Mouse (Mus musculus) embryonic facial prominence, embryonic 12.5 days (tissue): Measurements from ENCODE around the gene Tial1. TPM values are rescaled to one million over a fixed set of nuclear protein-coding genes. Genes with fewer than 3 reads are reported as not detected.

Experiments used
- ATAC-seq: fragments of 200-750 bp; cut with Nextera tagmentation; 2 replicates; pipeline ENCODE4 v1.8.0; 2017; ENCODE audit not compliant: insufficient number of reproducible peaks, insufficient read depth, low FRiP score, low TSS enrichment
- H3K27ac ChIP-seq: fragments of 300-500 bp; sonication (generic); 2 replicates; pipeline ENCODE4 v1.5.1; 2016; ENCODE audit warnings: mild to moderate bottlenecking
- H3K27me3 ChIP-seq: fragments of 300-500 bp; sonication (generic); 2 replicates; pipeline ENCODE4 v1.6.1; 2016; ENCODE audit warnings: mild to moderate bottlenecking, moderate library complexity
- H3K36me3 ChIP-seq: fragments of 300-500 bp; sonication (generic); 2 replicates; pipeline ENCODE4 v1.6.1; 2016; ENCODE audit warnings: mild to moderate bottlenecking
- H3K4me1 ChIP-seq: fragments of 300-500 bp; sonication (generic); 2 replicates; pipeline ENCODE4 v1.6.1; 2016
- H3K4me2 ChIP-seq: fragments of 300-500 bp; sonication (generic); replicated peaks from 2 replicates; pipeline ENCODE4 v1.6.1; 2016; ENCODE audit warnings: mild to moderate bottlenecking, moderate library complexity
- H3K4me3 ChIP-seq: fragments of 300-500 bp; sonication (generic); 2 replicates; pipeline ENCODE4 v1.5.1; 2016; ENCODE audit warnings: mild to moderate bottlenecking
- H3K9ac ChIP-seq: fragments of 300-500 bp; sonication (generic); 2 replicates; pipeline ENCODE4 v1.6.1; 2016; ENCODE audit warnings: mild to moderate bottlenecking, moderate library complexity
- H3K9me3 ChIP-seq: fragments of 300-500 bp; sonication (generic); 2 replicates; pipeline ENCODE4 v1.6.1; 2016; ENCODE audit warnings: mild to moderate bottlenecking, moderate library complexity
- WGBS: fragments of 180-500 bp; shearing (Covaris S2); methylation state at CpG from one replicate; pipeline ENCODE4 v1.1.7; 2016; 5-methylcytosine and 5-hydroxymethylcytosine counted together
- polyA plus RNA-seq: library from polyadenylated mRNA; unstranded; fragments of >200 nt; fragmentation: Nextera tagmentation; extraction: Ambion mirVana; gene quantifications from 2 replicates; pipeline ENCODE4 v1.2.1, GENCODE M21; 2016

The Tial1 gene
- polyA plus RNA-seq, 1 experiment from 2014 or later = 36.8 TPM

DNA sequence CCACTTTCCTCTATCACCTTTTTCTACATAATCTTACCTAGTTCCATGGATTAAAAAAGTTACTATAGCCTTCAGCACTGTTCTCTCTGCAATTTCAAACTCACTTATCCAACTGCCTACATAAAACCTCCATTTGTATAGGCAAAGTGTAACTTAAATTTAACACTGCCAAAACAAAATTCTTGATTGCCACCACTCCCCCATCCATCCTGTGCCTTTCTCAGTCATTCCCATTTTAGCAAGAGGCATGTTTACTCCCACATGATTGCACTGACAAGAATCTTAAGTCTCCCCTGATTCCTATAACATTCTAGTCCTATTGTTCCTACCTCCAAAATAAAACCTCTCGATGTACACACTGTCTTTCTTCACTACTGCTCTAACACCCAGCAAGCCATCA is 8.8 kb downstream of the Tial1 start:
- no peaks in the 10 kb centered on the region for H3K27me3 ChIP-seq
- 100% methylated on average over 1 of the region's 1 CpGs for WGBS

DNA sequence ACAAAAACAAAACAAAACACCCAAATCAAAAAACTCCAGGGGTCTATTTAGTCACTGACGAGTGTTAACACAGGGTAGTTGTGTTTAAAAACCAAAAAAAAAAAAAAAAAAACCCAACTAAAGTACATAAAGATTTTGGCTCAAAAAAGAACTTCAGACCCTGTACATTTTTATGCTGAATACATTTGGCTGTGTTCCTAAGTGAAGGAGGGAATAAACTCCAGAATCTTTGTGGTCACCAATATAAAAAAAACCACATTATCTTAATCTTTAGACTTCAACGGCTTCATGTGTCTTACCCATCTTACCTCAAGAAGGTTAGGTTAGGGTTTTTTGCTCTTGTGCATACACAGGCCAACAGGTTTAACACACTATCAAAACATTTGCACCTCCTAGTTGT is 20.9 kb downstream of the Tial1 start:
- no peak for ATAC-seq
- no peak overlapping the region for H3K9ac ChIP-seq
- no peak overlapping the region for H3K4me2 ChIP-seq
- H3K27me3 ChIP-seq = no peaks in the 10 kb centered on the region
- H3K36me3 ChIP-seq = peaks cover 45% of the 10 kb centered on the region
- peaks cover 5% of the 10 kb centered on the region; the same call in 1 of the 2 replicates for H3K9me3 ChIP-seq
- H3K27ac ChIP-seq = no peak overlapping the region
- 80% methylated on average over 2 of the region's 2 CpGs for WGBS
- no peak overlapping the region for H3K4me3 ChIP-seq
- H3K4me1 ChIP-seq = no peaks in the 10 kb centered on the region

More for the DNA sequence above, 8.8 kb downstream of the Tial1 start:
- Histone ChIP-seq H3K36me3 (peaks cover 24% of the 10 kb centered on the region), H3K9ac (no peak overlapping the region), H3K9me3 (no peaks in the 10 kb centered on the region), H3K4me2 (no peak overlapping the region), H3K4me3 (no peak overlapping the region), H3K4me1 (no peaks in the 10 kb centered on the region), H3K27ac (no peak overlapping the region)
- ATAC-seq = no peak

DNA sequence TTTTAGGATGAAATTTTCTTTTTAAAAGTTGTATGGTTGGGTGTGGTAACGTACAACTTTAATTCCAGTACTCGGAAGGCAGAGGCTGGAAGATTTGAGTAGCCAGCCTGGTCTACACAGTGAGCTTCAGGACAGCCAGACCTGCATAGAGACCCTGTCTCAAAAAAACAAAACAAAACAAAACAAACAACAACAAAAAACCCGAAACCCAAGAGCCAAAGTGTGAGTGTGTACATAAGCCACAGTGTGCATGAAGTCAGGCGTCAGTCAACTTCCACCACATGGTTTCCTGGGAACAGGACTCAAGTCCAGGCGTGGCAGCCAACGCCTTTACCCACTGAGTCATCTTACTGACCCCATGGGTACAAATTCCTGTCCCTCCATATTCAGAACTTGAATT is 22.3 kb downstream of the Tial1 start:
- Histone ChIP-seq H3K27ac (no peak overlapping the region), H3K9ac (no peak overlapping the region), H3K27me3 (no peaks in the 10 kb centered on the region), H3K9me3 (peaks cover 5% of the 10 kb centered on the region; the same call in 1 of the 2 replicates), H3K4me3 (no peak overlapping the region), H3K4me2 (no peak overlapping the region), H3K4me1 (no peaks in the 10 kb centered on the region), H3K36me3 (peaks cover 31% of the 10 kb centered on the region)
- 93% methylated on average over 6 of the region's 6 CpGs for WGBS
- no peak for ATAC-seq

DNA sequence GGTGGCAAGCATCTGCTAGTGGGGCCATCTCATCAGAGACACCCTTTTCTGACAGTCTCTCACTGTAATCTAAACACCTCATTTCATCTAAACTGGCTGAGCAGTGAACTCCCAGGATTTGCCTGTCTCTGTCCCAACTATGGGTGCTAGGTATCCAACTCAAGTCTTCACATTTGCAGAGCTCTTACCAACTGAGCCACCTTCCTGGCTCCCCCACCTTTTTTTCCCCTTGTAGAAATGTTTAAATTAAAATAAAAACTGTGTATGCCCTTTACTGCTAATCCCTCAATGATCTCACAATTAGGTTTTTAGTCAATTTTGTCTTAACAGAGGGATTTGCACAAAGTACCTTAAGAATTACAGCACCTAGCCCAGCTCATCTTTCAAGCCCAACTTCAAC is 23.4 kb downstream of the Tial1 start:
- Histone ChIP-seq H3K4me3 (no peak overlapping the region), H3K4me2 (no peak overlapping the region), H3K27ac (no peak overlapping the region), H3K9me3 (peaks cover 5% of the 10 kb centered on the region; the same call in 1 of the 2 replicates), H3K9ac (no peak overlapping the region), H3K36me3 (peaks cover 22% of the 10 kb centered on the region), H3K4me1 (no peaks in the 10 kb centered on the region), H3K27me3 (no peaks in the 10 kb centered on the region)
- ATAC-seq = no peak

DNA sequence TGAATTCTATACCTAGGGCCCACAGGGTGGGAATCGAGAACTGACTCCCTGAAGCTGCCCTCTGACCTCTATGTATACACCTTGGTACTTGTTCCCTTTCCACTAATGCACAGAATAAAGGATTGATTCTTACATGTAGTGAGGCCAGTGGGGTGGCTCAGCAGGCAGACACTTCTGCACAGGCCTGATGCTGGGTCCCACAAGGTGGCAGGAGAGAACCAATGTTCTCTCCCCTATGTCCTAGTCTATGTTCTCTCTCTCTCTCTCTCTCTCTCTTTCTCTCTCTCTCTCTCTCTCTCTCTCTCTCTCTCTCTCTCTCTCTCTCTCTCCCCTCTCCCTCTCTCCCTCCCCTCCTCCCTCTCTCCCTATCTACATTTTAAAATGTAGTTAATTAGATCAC is 28.3 kb downstream of the Tial1 start:
- ATAC-seq = no peak
- WGBS = 45% methylated on average over 1 of the region's 1 CpGs
- no peaks in the 10 kb centered on the region for H3K27me3 ChIP-seq

DNA sequence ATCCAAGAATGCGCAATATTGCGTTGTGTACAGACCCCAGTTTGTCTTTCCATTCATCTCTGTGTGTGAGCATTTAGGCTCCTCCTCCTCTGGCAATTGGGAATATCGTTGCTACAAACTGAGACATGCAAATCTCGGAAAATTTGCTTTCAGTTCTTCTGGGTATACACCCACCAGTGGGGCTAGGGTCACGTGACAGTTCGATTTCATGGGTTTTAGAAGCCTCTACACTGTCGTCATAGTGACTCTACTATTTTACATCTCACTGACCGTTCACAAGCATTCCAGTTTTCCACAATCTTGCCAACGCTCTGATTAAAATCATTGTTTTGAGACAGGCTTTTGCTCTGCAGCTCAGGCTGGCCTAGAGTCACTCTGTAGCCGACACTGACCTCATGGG is 28.9 kb downstream of the Tial1 start:
- 74% methylated on average over 10 of the region's 10 CpGs for WGBS
- Histone ChIP-seq H3K4me3 (no peak overlapping the region), H3K27me3 (no peaks in the 10 kb centered on the region), H3K27ac (no peak overlapping the region), H3K4me1 (no peaks in the 10 kb centered on the region), H3K9ac (no peak overlapping the region), H3K4me2 (no peak overlapping the region), H3K36me3 (no peaks in the 10 kb centered on the region), H3K9me3 (peaks cover 5% of the 10 kb centered on the region; the same call in 1 of the 2 replicates)
- no peak for ATAC-seq

More for the DNA sequence above, 28.3 kb downstream of the Tial1 start:
- no peak overlapping the region for H3K9ac ChIP-seq
- H3K4me2 ChIP-seq = no peak overlapping the region
- H3K9me3 ChIP-seq = peaks cover 5% of the 10 kb centered on the region; the same call in 1 of the 2 replicates
- H3K36me3 ChIP-seq = no peaks in the 10 kb centered on the region
- no peaks in the 10 kb centered on the region for H3K4me1 ChIP-seq
- no peak overlapping the region for H3K4me3 ChIP-seq
- no peak overlapping the region for H3K27ac ChIP-seq

DNA sequence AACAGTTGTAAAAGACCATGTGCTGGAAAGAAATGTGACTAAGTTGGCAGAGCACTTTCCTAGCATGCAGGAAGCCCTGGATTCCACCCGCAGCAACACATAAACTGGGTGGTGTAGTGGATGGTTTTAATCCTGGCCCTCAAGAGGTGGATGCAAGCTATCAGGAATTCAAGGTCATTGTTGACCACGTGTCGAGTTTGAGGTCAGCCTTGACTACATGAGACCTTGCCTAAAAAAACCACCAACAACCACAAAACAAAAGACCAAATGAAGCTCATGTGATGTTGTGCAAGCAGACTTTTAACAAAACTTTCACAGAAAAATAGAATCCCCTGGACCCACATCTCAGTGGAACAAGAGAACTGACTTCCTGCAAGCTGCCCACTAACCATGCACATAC is 39.0 kb downstream of the Tial1 start:
- no peak overlapping the region for H3K4me2 ChIP-seq
- H3K36me3 ChIP-seq = no peaks in the 10 kb centered on the region
- H3K9me3 ChIP-seq = no peaks in the 10 kb centered on the region
- H3K4me1 ChIP-seq = 0 out of 2 replicates have a peak, but pooled peaks cover 6% of the 10 kb centered on the region
- ATAC-seq = no peak
- no peak overlapping the region for H3K4me3 ChIP-seq
- 73% methylated on average over 3 of the region's 3 CpGs for WGBS
- H3K9ac ChIP-seq = no peak overlapping the region
- H3K27ac ChIP-seq = no peak overlapping the region
- peaks cover 46% of the 10 kb centered on the region for H3K27me3 ChIP-seq

DNA sequence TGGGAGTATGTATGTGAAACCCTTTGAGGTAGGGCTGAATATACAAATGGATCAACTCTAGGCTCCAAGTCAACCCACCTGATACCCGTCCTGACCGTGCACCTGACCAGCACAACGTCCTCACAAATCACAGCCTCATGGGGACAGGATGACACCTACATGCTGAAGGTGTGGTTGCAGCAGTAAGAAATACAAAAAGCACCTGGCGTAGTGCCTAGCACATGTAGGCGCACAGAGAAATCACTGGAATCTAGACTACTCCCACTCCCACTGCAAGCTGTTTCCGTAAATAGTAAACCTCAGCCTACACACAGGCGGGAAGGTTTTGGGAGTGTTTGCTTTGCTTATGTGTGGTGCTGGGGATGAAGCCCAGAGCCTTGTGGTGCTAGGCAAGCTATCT is 39.8 kb downstream of the Tial1 start:
- H3K27ac ChIP-seq = no peak overlapping the region
- no peak overlapping the region for H3K4me2 ChIP-seq
- H3K4me3 ChIP-seq = no peak overlapping the region
- H3K9ac ChIP-seq = no peak overlapping the region
- H3K36me3 ChIP-seq = no peaks in the 10 kb centered on the region
- H3K9me3 ChIP-seq = no peaks in the 10 kb centered on the region
- H3K27me3 ChIP-seq = peaks cover 54% of the 10 kb centered on the region
- 0 out of 2 replicates have a peak, but pooled peaks cover 6% of the 10 kb centered on the region for H3K4me1 ChIP-seq
- 86% methylated on average over 7 of the region's 7 CpGs for whole genome bisulfite sequencing
- ATAC-seq = no peak

DNA sequence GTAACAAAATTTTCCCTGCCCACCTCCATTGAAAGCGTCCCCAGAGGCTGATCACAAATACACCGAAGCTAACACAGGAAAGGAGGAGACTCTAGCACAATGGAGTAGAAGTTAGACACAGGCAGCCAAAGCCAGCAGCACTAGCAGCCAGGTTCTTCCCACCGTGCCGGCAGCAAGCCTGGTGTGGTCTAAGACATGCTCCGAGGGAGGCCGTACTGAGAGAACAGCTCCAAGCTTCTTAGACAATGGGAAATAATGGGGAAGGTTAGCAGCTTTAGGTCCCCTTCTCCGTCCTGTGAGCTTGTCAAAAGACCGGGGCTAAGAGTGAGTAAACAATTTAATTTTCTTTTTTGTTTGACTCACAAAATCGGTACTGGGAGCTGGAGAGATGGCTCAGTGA is 41.8 kb downstream of the Tial1 start:
- Histone ChIP-seq H3K36me3 (no peaks in the 10 kb centered on the region), H3K4me3 (no peak overlapping the region), H3K9me3 (no peaks in the 10 kb centered on the region), H3K27ac (no peak overlapping the region), H3K27me3 (peaks cover 71% of the 10 kb centered on the region), H3K4me1 (0 out of 2 replicates have a peak, but pooled peaks cover 6% of the 10 kb centered on the region), H3K9ac (no peak overlapping the region), H3K4me2 (no peak overlapping the region)
- WGBS = 7% methylated on average over 9 of the region's 9 CpGs
- ATAC-seq = no peak

DNA sequence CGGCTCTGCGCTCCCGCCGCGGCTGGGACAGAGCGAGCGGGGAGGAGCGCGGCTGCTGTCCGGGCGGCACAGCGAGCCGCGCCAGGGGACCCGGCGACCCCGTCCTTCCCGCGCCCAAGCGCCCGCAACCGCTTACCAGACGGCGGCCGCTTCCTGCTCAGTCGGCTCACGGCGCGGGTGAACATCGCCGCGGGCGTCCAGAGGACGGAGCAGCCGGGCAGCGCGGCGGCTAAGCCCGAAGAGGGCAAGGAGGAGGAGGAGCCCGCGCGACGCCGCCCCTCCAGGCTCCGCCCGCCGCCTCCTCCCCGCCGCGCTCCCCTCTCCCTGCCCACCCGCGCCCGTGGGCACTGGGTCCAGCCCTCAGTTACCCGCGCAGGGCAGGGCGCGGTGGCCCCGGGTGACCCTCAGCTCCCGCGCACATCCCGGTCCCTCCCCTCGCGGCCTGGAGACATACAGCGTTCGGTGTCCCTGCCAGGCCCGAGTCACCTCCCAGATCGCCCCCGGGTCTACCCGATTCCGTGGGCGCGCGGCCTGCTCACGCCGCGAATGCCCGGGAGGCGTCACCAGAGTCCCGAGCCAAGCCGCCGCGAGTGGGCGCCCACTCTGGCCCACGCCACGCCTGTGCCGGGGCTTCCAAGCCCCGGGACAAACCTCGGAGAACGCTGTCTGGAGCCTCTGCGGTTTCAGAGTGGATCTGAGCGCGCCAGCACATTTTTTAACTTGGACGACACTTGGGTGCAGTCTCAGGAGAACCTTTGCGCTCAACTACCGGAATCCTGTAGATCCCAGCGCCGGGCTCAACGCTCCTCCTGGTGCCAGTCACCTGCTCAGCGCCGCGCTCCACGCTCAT is 43.4 kb downstream of the Tial1 start, which contains the start of gene Rgs10:
Rgs10 (minus strand) TSS at position 829 of the 850 bp plus-strand sequence.
- WGBS = under 1% methylated on average over 90 of the region's 102 CpGs

DNA sequence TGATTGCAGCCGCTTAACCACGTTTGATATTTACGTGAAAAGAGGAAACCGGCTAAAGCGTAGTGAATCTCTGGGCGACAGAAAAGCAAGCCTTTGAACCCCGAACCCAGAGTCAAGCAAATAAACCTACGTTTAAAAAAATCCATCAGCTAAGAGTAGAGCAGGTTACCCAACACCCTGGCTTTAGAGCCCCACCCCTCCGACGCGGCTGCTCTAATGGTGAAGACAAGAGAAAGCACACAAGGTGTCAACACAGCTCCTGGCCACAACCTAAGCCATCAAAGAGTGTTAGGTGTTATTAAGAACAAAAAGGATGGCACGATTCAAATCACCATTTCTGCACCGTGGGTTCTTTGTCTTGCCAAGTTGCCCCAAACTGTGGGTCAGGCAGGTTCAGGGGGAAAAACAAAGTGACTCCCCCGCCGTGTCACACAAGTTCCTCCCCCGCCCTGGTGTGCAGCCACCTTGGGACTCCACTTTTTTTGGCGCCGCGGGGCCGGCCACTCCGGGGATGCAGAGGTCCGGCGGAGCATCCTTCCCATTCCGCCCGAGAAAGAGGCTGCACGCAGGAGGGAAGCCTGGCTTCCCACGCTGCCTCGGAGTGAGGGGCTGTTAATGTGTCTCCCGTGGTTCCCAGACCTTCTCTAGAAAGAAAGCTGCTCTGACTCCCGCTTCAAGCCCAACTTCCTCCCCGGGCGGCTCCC is 44.1 kb downstream of the Tial1 start:
- peak overlapping the region; percentile 70 for H3K9ac ChIP-seq
- WGBS = 4% methylated on average over 32 of the region's 32 CpGs
- no peak for ATAC-seq
- no peak overlapping the region for H3K27ac ChIP-seq
- H3K4me3 ChIP-seq = peak overlapping the region; percentile 68
- H3K36me3 ChIP-seq = no peaks in the 10 kb centered on the region
- H3K4me2 ChIP-seq = peak overlapping the region; percentile 99
- peaks cover 81% of the 10 kb centered on the region for H3K27me3 ChIP-seq
- H3K4me1 ChIP-seq = 0 out of 2 replicates have a peak, but pooled peaks cover 6% of the 10 kb centered on the region
- H3K9me3 ChIP-seq = no peaks in the 10 kb centered on the region

More for the DNA sequence above, 43.4 kb downstream of the Tial1 start, which contains the start of gene Rgs10:
- H3K4me3 ChIP-seq = peak within 1 kb of the TSS; percentile 68
- no peaks in the 10 kb centered on the region for H3K9me3 ChIP-seq
- H3K27ac ChIP-seq = no peak within 1 kb of the TSS
- 0 out of 2 replicates have a peak, but pooled peaks cover 6% of the 10 kb centered on the region for H3K4me1 ChIP-seq
- peak; percentile 68 for ATAC-seq
- no peaks in the 10 kb centered on the region for H3K36me3 ChIP-seq
- H3K27me3 ChIP-seq = peaks cover 81% of the 10 kb centered on the region
- peak within 1 kb of the TSS; percentile 99 for H3K4me2 ChIP-seq
- peak within 1 kb of the TSS; percentile 70 for H3K9ac ChIP-seq
